Mouse (Mus musculus) retina, postnatal 1 day (tissue): ENCODE data around the gene Npvf.

Experiments used
- DNase-seq: peaks from one replicate; pipeline ENCODE4 v3.0.0-alpha.2; 2012

Npvf gene

DNA sequence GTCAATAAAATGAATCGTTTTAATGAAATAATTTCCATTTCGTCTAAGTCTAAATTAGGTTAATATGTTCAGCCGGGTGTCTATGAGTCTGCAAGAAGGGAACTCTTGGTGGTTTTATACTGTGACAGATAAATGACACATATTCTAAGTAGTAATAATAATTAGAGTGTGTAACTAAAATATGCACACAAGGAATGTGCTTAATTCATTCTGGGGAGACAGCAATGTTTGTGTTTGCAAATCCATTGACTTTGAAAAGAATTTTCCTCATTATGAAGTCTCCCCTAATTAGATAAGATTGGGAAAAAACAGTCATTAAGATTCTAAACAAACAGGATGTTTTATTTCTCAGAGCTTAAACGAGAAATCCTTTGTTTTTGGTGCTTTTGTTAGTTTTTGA is at the start of gene Npvf:
Npvf (minus strand) TSS at position 84 of the 400 bp plus-strand sequence.
- peak; percentile 76 for DNase-seq

DNA sequence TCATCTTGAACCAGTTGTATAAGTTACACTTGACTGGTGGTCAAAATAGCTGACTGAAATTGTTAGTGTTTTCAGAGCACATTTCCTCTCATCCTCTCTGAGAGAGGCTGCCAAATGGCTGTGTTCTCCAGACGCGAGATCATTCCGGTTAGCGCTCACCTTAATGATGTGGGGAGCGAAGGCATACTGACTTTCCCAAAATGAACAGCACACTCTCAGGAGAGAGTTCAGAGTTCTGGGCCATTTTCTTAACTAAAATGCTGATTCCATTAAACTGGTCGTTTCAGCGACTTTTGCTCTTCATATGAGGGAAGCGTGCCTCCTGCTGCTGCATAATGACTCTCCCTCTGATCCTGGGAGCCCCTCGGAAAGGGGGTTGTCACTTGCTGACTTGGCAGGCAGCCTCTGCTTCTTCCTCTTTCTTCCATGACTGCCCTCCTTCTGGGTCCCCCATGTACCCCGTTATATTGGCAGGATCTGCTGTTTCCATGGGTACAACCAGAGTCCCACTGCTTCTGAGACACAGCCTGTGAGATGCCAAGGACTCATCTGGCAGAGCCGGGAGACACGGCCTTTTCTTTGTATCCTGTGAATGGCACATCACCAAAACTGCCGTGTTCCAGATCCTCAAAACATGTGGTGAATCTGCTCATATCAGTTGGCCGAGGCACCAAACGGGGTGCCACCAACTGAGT is 35.0 kb upstream of the Npvf start:
- no peak for DNase-seq

DNA sequence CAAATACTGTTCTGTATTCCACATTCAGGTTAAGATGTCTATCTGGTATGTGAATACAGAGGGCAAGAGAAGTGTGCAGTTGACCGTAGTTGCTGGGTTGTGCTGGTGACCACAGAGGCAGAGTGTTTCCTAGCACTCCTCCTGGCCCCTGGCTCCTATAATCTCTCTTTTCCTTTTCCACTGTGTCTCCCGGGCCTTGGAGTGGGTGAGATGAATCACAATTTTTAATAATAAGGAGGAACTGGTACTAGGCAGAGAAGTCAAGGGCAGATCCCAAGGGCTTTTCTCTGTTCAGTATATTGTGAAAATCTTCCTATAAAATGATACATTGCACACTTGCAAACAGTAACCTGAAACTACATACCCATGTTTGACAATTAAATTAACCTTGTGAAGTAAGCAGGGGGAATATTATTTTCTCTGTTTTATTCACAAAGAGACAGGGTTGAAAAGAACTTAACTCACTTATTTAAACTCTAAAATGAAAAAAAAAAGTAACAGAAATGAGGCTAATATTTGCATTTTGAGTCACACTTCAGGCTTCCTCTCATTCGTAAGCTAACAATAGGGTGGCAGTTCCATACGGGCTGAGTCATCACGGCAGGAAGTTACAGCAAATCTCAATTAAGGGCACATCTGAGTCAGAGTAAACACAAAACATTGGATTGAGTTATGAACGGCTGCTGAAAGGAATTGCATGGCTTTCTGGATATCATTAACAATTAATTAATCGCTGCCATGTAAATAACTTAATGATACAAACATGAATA is 30.6 kb upstream of the Npvf start:
- no peak for DNase-seq

DNA sequence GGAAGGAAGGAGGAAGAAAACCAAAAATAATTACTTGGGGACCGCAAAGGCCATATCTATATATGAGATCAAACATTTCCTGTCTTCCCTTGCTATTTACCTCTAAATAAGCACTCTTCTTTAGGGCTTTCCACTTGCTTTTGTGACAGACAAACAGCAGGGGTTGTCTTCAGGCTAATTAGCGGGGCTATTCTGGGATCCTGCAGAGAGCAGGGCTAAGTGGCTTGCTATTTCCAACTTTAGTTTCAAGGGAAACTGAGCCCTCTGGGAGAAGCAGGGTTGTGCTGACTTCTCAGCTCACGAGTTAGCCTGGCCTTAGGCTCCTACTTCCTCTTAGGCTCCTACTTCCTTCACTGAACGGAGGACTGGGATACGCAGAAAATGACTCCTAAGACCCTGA is 27.3 kb upstream of the Npvf start:
- DNase-seq = no peak

DNA sequence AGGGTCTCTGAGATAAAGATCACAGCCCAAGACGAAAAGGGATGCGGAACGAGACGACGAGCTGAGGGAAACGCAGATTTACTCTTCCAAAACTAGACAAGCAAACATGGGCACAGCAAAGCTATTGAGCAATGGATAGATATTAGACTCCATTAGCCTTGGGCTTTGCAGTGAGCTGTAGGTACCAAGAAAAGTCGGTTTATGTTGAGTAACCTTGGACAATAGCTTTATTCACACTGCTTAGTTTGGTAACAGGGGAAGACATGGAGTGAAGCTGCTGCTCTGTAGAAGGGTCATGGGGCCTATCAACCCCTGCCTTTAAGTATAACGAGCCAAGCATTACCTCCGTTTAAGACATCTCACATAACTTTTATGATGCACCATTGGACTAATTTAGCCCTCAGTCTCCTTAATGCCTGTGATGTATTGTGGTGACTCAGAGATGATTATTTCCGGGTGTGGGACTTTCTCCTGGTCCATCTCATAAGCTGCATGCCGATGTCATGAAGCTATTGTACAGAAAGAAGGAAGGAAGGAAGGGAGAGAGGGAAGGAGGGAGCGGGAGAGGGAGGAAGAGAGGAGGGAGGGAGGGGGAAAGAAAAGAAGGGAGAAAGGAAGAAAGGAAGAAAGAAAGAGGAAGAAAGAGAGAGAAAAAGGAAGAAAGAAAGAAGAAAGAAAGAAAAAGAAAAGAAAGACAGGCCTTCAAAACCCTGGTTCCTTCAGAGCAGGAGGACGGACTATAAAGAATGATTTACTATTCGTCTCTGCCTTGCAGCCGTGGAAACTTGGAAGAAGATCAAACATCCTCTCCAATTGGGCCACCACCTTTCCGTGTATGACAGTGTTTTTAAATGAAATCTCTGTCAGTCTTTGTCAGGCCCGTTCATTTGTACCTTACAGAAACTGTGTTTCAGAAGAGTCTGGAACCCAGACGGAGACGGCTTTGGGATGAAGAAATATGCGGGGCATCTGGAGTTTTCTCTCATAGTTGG is 26.3 kb upstream of the Npvf start:
- DNase-seq = no peak

DNA sequence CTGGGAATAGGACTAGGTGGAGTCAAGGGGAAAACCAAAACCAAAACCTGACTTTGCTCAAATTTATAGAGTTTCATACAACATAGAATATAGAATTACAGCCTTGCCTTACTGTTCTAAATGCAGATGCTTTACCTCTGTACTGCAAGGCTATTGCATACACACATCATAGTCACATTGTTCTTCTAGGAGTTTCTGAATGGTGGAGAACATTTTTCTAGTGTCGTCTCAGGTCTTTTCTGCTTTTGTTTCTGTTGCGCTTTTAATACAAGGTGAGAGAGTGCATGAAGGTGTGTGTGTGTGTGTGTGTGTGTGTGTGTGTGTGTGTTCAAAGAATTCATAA is 25.2 kb upstream of the Npvf start:
- no peak for DNase-seq

DNA sequence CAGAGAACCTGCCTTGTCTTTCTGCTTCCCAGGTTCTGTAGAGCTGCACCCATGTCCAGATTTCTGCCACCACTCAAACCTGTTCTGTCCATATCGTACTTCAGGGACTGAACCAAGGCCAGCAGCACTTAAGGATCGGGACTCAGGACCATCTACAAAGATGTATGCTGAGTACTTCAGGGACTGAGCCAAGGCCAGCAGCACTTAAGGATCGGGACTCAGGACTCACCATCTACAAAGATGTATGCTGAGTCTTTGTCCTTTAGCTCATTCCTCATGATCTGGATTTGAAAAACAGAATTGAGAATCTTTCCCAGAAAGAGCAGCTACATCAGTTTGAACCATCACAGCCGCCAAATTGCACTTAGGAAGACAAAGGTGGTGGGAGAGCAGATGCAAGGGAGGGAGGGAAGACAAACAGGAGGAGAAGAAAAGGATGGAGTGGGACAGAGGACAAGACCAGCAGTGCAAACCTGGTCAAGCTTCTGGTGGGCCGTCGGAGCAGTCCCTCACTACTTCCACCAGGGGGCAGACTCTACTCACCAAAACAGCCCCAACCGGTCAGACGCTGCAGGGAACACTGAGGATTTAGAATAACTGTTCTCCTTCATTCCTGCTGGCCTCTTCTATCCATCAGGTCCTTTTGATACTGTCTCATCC is 24.7 kb upstream of the Npvf start:
- DNase-seq = peak; percentile 83

DNA sequence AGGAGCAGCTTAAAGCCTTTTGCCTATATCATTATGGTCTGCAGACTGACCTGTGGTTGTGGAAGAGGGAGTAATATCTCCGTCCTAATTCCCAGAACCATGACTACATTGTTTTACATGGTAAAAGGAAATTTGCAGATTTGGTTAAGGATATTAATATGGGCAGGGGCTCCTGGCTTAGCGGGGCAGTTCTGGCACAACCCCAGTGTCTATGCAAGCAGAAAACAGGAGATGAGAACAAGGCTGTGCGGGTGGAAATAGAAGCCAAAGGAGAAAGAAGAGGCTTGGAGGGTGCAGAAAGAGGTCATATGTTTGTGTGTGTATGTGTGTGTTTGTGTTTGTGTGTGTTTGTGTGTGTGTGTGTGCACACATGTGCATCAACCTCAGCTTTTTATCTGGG is 17.0 kb upstream of the Npvf start:
- DNase-seq = no peak

DNA sequence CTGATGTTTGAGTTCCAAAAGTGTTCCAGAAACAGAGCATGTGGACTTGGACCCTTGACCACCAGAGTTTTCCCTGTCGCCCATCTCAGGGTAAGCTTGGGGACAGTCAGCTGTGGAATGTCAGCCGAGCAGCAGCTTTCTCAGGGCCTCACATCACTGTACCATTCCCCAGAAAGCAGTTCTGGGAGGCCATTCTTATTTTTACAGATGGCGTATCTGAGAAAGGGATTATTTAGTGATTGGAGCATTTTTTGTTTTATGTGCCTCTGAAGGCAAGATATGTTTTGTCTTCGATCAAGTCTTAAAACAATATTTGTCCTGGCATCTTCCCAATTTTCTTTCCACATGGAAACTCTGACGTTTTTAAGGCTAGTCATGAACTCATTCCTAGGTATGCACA is 12.7 kb upstream of the Npvf start:
- DNase-seq = no peak

DNA sequence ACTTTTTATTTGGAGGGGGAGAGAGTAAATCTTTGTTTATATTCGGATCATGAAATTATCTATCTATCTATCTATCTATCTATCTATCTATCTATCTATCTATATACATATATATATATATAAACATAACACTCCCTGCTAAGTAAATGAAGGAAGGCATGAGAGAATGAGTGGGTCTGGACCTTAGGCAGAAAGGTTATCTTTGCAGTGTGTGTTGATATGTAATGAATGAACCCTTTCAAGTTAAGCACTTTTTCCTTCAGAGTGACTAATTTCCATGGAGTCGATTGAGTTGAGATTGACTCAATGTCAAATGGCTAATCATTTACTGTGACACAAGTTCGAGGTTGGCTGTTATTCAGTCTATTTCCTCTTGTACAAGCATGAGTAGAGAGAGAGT is 10.8 kb upstream of the Npvf start:
- no peak for DNase-seq

DNA sequence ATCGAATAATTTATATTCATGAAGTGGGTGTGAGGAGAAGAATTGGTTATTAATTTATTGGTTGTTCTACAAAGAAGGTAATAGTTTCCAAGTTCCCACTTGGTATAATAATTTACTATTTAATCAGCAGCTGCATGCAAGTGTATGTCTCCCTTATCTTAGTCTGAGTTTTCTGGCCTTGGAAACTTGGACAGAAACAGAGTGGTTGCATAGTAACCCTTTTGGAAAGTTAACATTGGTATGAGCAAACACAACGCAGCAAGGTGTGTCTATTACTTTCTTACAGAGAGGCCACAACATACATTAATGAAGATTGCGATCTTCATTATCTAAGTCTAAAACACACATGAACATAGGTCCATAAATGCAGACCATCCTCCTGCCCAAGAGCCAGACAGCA is 10.0 kb upstream of the Npvf start:
- DNase-seq = no peak

DNA sequence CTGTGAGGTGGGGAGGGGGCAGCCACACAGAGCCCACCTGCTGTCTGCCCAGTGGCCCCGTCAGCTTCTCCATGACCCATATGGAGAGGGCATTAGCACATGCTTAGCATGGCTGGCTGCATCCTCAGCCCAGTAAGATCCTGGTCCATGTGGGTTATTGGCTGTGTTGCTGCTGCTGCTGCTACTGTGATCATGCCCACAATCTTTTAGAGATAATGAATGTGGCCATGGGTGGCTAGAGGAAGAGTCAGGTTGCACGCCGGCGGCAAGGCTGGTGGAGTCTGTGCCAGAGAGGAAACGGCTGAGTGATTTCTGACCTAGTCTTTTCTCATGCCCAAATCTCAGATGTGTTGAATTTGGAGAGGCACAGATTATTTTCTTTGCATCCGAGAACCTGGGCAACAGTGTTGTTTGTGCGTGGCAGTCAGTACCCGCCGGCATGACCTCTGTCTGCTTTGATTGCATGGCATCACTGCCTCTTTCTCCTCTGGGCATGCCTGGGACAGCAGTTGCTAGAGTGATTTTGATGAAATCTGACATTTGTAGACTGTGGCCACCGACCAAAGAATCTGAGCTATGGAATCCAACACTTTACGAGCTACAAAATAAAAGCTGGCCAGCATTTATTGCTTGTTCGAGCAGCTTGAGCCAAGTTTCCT is 8.8 kb upstream of the Npvf start:
- peak; percentile 87 for DNase-seq

DNA sequence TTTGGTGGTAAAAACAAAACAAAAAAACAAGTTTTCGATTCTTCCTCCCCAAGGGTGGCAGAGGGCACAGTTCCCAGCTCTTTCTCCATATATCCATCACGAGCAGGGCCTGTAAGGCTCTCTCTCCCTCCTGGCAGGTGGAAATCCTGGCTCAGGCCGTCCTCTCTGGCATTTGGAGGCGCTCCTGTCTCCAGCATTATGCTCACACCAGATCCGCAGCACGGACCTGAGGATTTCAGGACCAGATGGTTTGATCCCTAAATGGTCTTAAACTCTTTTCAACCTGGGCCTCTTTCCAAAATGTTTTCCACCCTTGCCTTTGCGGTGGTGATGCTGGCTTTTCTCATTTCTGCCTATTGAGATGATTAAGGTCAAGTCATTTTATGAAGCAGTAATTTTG is 7.5 kb upstream of the Npvf start:
- no peak for DNase-seq

DNA sequence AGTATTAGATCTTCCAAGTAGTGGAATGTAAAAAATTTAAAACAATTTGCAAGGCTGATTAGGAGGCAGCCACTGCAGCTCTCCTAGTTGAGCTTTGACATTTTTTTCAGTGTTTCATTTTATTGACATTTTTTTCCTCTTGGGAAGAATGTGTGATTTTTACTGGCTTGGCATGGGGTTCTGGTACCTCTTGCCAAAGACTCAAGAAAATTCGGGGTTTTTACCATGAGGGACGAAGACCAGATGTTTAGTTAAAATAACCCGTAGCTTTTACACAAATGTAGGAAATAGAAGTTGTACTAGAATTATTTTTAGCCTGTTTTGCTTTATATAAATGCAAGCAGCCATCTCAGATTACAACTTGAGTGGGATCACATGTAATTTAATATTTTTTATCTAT is 4.2 kb upstream of the Npvf start:
- no peak for DNase-seq

DNA sequence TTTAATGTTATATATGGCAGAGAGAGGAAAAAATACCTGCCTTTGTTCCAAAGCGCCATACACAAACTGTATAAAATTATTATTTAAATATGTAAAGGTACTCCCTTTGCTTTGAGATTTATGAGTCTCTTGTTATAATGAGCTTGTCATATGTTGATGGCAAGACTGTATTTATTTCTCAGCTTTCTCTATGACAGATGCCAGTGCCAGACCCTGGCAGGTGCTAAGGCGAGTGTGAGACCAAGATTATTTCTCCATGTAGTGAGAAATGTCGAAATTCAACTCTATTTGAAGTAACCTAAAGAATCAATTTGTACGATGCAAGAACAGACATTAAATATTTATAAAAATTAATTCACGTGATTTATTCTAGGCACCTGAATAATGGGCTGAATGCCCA is 3.8 kb upstream of the Npvf start:
- DNase-seq = no peak

DNA sequence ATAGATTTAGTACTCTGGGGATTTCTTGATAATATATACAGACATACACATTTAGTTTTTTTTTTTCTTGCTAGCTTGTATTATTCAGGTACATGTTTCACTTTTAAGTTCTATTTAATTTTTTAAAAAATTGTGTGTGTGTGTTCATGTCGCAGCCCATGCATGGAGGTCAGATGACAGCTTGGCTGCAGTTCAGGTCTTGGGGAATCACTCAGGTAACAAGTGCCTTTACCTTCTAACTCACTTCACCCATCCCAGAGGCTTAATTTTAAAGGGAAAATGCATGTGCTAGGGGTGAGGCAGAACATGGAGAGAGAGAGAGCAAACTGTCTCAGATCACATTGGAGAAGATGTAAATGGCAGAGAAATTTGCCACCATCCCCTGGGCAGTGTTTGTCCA is 2.2 kb upstream of the Npvf start:
- DNase-seq = no peak

DNA sequence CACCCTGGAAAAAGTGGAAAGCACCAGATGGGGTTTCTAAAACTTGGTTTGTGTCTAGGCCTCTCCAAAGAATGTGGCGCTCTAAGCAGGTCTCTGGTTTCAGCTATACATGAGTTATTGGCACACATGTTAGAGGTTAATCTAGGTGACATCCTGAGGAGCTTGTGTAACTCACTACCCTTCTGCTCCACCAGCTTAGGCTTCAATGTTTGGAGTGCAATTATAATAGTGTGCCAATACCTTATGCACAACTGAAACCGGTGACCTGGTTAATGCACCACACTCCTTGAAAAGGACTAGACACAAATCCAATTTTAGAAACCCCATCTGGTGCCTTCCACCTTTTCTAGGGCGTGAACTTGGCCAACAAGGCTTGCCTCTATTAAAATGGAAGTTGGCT is 1.7 kb upstream of the Npvf start:
- no peak for DNase-seq

DNA sequence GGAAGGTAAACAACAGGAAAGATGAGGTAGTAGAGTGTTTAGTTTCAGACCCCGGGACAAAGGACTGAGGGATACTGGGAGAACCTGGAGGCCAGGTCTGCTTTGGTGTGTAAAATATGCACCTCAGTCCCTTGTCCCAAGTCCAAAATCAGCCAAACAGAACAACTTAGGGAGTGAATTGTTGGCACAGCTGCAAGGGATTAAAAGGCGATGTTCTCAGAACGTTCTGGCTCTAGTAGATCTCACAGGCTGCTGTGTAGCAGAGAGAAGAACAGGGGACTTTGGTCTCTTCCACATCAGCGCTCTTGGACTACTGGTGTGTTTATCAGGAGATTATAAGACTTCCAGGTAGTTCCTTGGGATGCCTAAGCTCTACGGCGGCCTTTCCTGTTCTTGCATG is 6.6 kb downstream of the Npvf start:
- no peak for DNase-seq

DNA sequence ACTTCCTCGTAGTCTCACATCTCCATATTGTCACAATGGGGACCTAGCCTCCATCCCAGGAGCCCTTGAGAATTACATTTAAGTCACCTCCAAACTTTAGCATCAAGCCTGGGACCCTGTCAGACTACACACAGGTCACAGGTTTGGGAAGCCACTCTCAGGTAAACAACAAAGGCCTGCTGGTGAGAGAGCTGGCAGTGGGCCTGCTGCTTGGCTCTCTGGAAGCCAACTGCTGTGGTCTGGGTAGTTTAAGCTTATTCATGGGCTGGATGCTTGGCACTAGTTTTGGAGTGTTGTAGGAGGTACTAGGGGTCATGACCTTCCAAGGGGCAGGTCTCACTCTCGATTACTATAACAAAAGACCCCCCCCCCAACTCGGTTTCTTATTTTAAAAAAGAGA is 7.6 kb downstream of the Npvf start:
- no peak for DNase-seq

DNA sequence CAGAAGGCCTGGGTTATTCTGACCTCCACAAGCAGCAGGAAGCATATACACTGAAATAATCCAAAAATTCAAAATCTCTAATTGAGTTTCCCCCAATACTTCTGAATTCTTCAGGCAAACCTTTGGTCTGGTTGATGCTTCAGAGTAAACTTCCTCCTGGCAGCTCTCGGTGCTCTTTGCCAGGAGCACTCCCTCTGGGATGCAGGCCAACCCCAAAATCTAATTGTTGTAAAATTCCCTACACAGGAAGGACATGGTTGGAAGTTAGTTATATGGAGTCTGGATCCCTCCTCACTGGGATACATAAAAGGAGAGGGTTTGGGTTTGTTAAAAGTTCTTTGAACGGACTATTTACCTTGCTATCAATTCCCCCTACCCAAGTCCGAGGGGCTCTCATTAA is 9.5 kb downstream of the Npvf start:
- no peak for DNase-seq

DNA sequence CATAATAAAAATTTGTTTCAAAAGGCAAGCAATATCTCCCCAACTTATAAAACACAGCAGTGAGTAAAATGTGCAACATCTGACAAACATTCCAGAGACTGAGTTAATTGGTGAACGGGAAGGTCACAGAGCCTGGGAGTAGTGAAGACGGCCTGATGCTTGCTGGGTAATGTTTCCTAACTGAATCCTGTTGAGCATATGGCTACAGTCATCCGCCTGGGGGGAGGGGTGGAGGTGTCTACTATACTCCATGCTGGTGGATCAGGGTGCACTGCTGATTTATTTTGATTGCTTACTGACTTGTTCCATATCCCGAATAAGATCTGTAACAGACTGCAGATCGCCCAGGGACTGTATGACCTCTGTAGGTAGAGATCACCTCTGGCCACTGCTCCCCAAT is 12.3 kb downstream of the Npvf start:
- DNase-seq = peak; percentile 52

DNA sequence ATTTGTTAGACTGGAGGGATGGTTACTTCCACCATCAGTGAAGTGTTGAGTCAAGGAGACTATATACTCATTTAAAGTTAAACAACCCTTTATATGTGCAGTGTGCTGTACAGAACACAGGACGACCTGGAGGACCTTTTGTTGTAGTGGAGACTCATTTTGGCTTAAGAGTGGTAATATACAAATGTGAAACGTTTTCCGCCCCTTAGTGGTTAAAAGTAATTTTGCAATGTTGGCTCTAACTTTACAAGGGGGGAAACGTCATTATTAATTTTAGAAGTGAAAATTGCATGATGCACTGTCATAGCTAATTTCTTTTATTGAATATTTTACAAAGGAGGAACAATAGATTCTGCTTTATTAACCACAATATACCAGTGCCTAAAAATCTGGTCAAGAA is 13.9 kb downstream of the Npvf start:
- no peak for DNase-seq

DNA sequence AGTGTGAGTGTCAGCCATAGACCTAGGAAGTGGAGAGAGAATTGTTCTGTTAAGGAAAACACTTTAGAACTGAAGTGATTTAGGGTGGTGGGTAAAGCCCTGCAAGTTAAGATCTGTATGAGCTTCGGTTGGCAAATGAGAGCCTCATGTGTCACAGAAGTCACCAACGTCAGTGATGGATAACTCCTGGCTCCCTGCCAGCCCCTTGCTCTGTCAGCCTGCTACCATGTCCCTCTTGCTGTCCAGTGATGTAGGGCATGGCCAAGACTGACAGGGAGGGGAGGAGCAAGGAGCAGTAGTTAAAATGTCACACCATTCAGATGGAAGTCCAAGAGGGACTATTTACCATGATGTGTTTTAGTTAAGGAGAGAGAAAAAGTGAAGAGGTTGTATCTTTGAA is 14.6 kb downstream of the Npvf start:
- no peak for DNase-seq
